Mouse (Mus musculus): ENCODE data around the gene Ccnjl.

DNA sequence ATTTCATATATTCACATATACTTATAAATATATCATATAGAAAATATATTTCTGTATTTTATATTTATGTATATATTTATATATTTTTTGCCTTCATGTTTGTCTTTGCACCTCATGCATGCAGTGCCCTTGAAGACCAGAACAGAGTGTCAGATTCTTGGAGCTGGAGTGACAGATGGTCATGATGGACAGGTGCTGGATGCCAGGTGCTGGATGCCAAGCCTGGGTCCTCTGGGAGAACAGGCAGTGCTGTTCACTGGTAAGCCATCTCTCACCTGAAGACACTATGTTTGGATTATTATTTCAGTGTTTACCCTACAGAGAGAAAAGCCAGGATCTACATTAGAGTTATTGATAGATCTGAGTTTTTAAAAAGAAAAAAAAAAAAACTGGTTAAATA lies 9.8 kb upstream of the Ccnjl start:
- no peak for TF ChIP-seq POLR2A (IDR thresholded peaks at IDR 0.05; ENCODE audit: low read depth, low read length)
- no peak for TF ChIP-seq CTCF (IDR thresholded peaks at IDR 0.05; ENCODE audit: extremely low read depth, insufficient read length, insufficient replicate concordance, low read depth, low read length)
